Mouse (Mus musculus): ENCODE results near the gene Glb1l2. TPM values are rescaled to one million over a fixed set of nuclear protein-coding genes. Genes with fewer than 3 reads are reported as not detected.

Glb1l2 gene
- 0.50 and 1.5 TPM in 2 replicates for polyA plus RNA-seq (2021; fragmentation: Nextera tagmentation)
- long read RNA-seq, experiment 1, partial matches to known transcripts = 1 of 1 reads
- long read RNA-seq, experiment 1, other reads (novel, unspliced or antisense) = 0 of 1 reads
- long read RNA-seq, experiment 2, partial matches to known transcripts = 0 of 3 reads
- long read RNA-seq, experiment 2, other reads (novel, unspliced or antisense) = 1 of 3 reads

DNA sequence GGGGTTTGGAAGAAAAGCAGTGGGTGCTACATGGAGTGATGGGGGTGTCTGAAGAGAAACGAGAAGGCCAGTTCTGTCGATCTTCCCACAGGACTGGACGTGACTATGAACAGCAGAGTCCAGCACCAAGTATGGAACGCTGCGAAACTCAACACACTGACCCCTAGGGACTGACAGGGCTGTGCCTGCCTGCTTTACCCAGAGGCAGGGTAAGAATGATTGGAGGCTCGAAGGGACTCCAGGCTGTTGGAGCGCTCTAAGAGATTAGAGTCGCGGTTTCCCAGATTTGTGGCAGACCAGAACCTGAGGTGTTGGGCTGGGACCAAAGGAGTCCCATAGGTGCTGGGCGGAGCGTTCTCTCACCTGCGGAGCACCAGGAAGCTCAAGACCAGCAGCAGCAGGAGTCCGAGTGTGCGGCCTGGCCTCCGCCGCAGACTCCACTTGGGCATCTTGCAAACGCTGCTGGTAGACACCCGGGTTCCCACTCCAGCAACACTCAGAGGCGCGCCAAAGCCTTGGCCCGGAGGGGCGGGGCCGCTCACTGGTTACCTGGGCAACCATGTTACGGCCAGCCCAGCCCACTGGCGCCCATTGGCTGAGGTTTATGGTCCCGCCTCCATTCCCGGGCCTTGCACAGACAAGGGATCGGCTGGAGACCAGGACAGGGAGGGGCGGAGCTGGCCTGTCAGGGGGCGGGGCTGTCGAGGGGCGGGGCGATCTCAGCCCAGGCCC is at the start of gene Glb1l2:
TSS of gene Glb1l2 (minus strand) at position 534 of the 732 bp plus-strand sequence.

DNA sequence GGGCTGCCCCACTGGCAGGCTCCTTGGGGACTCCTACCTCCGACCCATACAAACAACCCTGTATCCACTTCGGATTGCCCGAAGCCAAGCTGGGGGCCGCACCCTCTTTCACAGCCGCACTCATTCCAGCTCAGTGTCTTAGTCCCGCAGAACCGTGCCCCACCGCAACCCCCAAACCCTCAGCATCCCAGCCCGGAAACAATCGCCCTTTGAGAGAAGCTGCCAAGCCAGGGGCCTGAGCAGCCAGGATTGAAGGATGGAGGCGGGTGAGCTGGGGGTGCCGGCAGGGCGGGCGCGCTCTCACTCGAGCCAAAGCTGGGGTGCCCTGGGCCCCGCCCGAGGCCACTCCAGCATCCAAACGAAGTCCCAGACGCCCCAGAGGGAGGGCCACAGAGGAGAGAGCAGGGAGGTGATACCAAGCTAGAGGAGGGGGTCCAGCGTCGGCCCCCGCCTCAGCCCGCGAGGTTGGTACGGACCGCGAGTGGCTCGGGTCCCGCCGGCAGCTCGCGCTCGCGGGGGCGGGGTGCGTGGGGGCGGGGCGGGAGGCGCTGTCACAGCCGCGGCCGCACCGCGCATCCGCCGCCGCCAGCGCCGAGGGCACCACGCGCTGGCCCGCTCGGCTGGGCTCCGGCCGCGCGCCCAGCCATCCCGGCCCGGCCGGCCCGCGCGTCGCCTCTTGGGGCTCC is 72.9 kb downstream of the Glb1l2 start, which contains the start of gene B3gat1:
TSS of gene B3gat1 (plus strand) at position 523 of the 686 bp plus-strand sequence.

Other genes starting within 250 kb of the Glb1l2 start
- gene B3gat1, start 72.7 kb downstream of the Glb1l2 start, polyA plus RNA-seq (2021; fragmentation: Nextera tagmentation) = 39.0 and 66.8 TPM in 2 replicates
- gene Glb1l3, start 54.4 kb upstream of the Glb1l2 start, polyA plus RNA-seq (2021; fragmentation: Nextera tagmentation) = not detected in 2 replicates
- 0.15 and 0.25 TPM in 2 replicates for gene Gm1110, start 116.6 kb upstream of the Glb1l2 start, polyA plus RNA-seq (2021; fragmentation: Nextera tagmentation)
- 23.1 and 38.2 TPM in 2 replicates for gene Acad8, start 193.1 kb upstream of the Glb1l2 start, polyA plus RNA-seq (2021; fragmentation: Nextera tagmentation)
- gene Thyn1, start 193.2 kb upstream of the Glb1l2 start, polyA plus RNA-seq (2021; fragmentation: Nextera tagmentation) = 72.4 and 93.4 TPM in 2 replicates
- 54.8 and 60.5 TPM in 2 replicates for gene Vps26b, start 223.6 kb upstream of the Glb1l2 start, polyA plus RNA-seq (2021; fragmentation: Nextera tagmentation)
- 4.8 and 5.0 TPM in 2 replicates for gene Ncapd3, start 223.7 kb upstream of the Glb1l2 start, polyA plus RNA-seq (2021; fragmentation: Nextera tagmentation)

Measured in layer of hippocampus, adult 6 months (tissue).